Mouse (Mus musculus): ENCODE results near the gene Tk1. TPM values are rescaled to one million over a fixed set of nuclear protein-coding genes. Genes with fewer than 3 reads are reported as not detected.

Gene Tk1
- total RNA-seq, 1 experiment from 2014 or later, result 34.8 TPM

DNA sequence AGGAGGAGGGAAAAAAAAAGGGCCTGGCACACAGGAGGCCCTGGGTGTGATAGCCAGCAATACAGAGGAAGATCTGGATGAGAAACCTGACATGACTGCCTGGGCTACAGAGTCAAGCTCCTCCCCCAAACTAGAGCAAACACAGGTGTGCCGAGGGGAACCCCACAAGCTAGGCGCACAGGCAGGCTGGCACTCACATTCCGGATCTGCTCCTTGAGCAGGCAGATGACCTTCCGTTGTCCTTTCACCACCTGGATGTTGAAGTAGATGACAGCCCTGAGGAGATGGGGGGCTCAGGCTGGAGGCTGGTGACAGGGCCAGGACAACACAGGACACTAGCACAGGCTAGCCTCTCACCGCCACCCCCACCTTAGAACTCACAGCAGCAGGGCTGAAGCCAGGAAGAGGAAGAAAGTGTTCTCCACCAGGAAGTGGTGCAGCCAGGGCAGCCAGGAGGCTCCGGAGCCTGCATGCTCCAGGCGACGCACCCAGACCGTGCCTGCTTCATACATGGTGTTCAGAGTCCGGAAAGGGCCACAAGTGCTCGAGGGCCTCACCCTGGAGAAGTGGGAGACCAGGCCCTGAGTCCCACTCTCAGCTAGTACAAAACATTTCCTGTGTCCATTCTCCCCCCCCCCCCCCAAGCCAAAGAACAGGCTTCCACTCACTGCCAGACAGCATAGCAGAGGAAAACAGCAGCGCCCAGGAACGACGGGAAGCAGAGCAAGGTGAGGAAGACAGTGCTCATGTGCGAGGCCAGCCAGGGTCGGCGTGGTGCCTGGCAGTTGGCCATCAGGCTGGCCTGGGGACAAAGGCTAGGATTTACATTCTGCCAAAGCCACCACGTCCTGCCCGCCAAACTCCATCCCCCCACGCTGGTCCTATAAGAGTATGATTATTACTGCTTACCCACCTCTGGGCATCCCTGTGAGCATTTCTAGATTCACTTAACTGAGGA lies 56.9 kb downstream of the Tk1 start:
- DNase-seq, result no peak

DNA sequence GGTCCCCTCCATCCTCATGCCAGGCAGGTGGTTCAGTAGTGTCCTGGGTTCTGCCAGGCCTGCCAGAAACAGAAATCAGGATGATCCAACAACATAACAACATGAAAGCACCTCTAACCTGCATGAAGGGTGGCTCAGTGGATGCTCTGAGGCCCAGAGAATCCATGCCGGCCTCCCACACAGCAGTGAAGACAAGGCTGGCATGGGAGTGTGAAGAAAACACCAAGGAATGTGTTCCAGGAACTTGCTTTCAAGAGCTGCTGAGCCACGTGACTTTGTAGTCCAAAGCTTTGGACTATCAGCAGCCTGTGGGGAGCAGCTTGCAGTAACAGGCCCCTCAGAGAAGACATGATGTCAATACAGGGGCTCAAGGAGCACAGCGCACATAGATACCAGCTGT lies 59.6 kb downstream of the Tk1 start:
- DNase-seq, result no peak

Other genes with a start within 250 kb of the Tk1 start
- gene Tnrc6c, start 171.8 kb downstream of the Tk1 start, total RNA-seq (2021), result 22.7 and 29.5 TPM in 2 replicates
- 5.3 and 8.3 TPM in 2 replicates for gene Tmc8, start 44.0 kb downstream of the Tk1 start, total RNA-seq (2021)
- gene Tmc6, start 43.9 kb downstream of the Tk1 start, total RNA-seq (2021), result 35.1 and 35.7 TPM in 2 replicates
- gene 6030468B19Rik, start 28.4 kb downstream of the Tk1 start, total RNA-seq (2021), result 0.44 TPM in 1 of 2 replicates, not detected in the other
- 0.83 and 0.93 TPM in 2 replicates for gene Gm20708, start 16.4 kb downstream of the Tk1 start, total RNA-seq (2021)
- gene Syngr2, start 16.4 kb downstream of the Tk1 start, total RNA-seq (2021), result 62.6 and 73.8 TPM in 2 replicates
- 7.5 and 16.4 TPM in 2 replicates for gene Afmid, start 168 bp downstream of the Tk1 start, total RNA-seq (2021)
- gene Birc5, start 23.2 kb upstream of the Tk1 start, total RNA-seq (2021), result 17.8 and 22.6 TPM in 2 replicates
- not detected in 2 replicates for gene Tmem235, start 34.7 kb upstream of the Tk1 start, total RNA-seq (2021)
- gene Tha1, start 47.4 kb upstream of the Tk1 start, total RNA-seq (2021), result 11.5 and 12.3 TPM in 2 replicates
- gene Socs3, start 144.0 kb upstream of the Tk1 start, total RNA-seq (2021), result 4.8 and 6.5 TPM in 2 replicates
- 32.9 and 39.2 TPM in 2 replicates for gene Pgs1, start 160.2 kb upstream of the Tk1 start, total RNA-seq (2021)